Mouse (Mus musculus): ENCODE data around the gene Slc12a6.
A peak's percentile ranks its signal among the peaks of the same experiment; 100 is the strongest.
"Not testable (repeated sequence)": the region's sequence is repeated elsewhere in the genome, so short reads cannot be mapped to it uniquely, and the experiment has no call there.

Gene Slc12a6

DNA sequence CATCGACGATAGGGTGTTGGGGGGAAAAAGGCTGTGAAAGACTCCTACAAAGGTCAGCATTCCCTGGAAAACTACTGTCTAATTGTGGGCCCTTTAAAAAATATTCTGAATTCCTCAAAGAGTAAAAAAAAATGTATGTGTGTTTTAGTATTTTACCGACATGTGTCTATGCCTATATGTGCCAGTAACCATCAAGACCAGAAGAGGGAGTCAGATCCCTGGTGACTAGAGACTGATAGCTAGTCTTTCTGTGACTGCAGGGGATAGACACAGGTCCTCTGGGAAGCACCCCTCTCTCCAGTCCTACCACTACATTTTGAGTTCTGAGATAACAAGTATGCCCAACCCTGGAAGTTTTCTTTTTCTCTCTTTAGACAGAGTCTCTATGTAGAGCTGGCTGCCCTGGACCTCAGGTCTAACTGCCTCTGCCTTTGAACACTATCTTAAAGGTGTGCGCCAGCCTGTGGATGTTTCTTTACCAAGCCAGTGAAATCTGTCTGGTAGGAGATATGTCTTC, 2.8 kb upstream of the Slc12a6 start:
- no peak for DNase-seq

DNA sequence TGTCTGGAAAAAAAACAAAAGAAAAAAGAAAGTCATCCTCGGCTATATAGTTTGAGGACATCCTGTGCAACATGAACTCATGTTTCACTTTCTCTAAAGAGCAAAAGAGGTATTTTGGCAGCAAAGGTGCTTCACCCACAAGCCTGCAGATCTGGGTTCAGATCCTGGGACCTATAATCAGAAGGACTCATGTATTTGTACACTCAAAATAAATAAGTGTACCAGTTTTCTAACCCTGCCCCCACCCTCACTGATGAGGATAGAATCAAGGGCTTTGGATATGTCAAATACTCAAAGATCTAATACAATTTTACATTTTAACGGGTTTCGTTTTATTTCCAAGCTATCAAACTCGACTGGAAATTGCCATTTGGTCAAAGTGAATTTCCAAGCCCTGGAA, 1.3 kb upstream of the Slc12a6 start:
- DNase-seq = no peak

DNA sequence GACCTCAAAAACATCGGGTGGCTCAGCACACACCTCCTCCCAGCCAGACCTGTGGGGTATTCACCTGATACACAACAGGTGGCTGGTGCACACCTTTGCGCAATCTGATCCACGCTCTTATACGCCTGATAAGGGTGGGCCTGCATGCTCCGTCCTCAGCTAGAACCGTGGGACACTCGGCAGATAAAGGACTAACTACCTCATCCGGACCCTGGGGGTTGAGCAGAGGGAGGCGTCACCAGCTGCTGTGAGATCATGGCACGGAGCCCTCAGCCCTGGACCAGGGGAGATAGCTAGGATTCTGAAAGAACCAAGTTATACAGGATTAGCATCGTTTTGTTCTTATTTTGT, 592 bp downstream of the Slc12a6 start, which contains the start of gene Gm21985:
Gene Gm21985, plus strand, starts transcription at position 73 of the 351 bp plus-strand sequence.
- DNase-seq = peak; percentile 66 to 77

DNA sequence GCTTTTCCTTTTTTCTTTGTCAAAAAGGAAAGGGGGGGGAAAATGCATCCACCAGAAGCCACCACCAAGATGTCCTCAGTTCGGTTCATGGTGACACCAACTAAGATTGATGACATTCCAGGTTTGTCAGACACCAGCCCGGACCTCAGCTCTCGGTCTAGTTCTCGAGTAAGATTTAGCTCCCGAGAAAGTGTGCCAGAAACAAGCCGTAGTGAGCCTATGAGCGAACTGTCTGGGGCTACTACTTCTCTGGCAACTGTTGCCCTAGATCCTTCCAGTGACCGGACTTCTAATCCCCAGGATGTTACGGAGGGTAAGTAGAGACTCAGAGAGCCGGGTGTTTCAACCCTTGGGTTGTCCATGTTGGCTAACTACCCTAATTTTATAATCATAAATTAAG, 1.2 kb downstream of the Slc12a6 start:
- DNase-seq = no peak

DNA sequence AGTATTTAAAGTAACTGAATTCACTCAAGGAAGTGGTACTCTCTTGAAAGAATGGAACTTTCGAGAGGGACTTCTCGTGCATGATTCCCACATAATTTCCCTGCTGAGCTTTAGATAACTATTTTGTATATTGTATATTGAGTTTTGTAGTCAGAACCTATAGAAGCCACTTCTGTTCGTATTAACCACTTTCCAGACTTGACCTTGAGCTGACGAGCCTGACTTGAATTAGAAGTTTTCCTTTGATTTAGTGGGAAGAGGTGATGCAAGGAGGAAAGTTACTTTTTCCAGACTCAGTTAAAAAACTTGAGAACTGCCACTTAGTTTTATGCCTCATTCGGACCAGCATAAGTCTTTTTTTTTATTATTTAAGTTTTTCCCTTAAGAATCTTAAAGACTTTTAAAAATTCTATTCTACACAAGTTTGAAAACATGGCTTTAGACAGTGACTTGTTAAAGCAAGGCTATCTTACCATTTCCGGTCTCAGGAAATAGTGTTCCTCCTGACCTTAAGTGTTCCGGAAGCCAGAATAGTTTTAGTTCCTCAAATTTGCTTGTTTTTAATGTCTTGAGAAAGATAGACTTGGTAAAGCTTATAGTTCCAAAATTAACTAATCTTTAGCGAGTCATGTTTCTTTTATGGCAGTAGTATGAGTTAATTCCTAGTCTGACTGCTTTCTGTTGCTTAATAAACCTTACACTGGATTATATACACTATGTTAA, 2.1 kb downstream of the Slc12a6 start:
- no peak for DNase-seq

DNA sequence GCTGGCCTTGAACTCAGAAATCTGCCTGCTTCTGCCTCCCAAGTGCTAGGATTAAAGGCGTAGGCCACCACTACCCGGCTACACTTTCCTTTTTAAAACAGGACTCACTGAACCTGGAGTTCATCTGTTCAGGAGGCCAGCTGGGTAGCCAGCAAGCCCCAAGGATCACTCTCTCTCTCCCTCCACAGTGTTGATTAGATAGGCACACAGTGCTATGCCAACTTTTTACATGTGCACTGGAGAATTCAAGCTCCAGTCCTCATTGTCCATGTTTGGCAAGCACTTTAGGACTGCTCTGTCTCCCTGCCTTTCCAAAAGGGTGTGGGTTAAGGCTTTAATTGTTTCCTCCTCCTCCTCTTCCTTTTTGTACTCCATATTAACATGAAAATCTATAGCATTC, 4.4 kb downstream of the Slc12a6 start:
- no peak for DNase-seq

DNA sequence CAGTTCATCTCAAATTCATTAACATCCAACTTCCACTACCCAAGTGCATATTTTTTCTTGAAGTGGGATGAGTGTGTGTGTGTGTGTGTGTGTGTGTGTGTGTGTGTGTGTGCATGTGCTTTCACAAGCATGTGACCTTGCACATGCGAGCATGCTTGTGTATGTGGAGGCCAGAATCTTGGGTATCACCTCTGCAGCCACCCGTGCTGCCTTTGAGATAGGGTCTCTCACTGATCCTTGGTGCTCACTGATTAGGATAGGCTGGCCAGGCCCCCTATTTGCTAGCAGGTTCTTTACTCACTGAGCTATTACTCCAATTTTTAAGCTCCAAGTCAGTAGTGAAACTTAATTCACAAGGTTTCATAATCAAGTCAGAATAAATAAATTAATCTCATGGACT, 7.3 kb downstream of the Slc12a6 start:
- no peak for DNase-seq

DNA sequence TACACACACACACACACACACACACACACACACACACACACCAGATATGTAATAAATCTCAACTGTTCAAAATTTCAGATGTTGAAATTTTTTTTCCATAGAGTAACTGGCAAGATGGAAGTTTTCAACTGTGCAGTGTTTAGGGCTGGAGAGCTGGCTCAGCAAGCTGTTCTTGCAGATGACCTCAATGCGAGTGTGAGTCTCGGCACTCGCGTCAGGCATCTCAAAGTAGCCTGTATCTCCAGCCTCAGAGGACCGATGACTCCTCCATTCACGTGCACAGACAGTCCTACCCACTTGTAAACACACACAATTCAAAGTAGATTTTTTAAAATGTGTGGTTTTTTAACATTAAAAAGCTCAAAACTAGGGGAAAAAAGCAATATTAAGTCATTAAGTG, 7.8 kb downstream of the Slc12a6 start:
- DNase-seq = no peak

DNA sequence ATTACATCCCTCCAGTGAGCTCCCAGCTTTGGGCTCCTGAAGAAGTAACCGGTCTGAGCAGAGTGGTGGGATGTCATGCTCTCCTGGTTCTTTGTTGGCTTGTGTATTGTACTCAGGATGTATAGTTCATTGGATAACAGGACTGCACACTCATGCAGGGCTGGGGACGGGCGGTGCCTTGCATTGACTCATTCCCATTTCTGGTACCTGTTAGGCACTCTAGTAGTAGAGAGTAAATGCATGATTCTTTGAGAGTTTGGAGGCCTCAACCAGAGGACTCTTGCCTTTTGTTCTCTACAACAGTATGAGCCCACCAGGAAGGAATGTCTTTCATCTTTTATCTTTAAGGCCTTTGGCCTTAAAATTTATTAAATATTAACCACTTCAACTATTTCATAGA, 11.2 kb downstream of the Slc12a6 start:
- no peak for DNase-seq

DNA sequence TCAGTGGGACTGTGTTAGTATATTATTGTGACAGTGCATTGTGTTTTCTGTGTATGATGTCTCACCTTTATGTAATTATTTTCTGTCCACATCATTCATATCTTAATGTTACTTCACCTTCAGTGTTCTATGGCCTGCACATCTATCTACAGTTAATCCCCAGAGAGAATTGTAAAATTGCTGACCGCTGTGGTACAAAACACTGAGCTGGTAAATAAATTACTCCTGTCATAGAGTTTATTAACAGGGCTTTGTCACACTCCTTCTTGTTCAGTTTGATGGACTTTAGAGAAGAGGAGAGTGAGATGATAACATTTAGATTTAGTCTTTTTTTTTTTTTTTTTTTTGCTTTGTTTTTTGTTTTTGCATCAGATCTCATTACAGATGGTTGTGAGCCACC, 17.2 kb downstream of the Slc12a6 start:
- DNase-seq = no peak

DNA sequence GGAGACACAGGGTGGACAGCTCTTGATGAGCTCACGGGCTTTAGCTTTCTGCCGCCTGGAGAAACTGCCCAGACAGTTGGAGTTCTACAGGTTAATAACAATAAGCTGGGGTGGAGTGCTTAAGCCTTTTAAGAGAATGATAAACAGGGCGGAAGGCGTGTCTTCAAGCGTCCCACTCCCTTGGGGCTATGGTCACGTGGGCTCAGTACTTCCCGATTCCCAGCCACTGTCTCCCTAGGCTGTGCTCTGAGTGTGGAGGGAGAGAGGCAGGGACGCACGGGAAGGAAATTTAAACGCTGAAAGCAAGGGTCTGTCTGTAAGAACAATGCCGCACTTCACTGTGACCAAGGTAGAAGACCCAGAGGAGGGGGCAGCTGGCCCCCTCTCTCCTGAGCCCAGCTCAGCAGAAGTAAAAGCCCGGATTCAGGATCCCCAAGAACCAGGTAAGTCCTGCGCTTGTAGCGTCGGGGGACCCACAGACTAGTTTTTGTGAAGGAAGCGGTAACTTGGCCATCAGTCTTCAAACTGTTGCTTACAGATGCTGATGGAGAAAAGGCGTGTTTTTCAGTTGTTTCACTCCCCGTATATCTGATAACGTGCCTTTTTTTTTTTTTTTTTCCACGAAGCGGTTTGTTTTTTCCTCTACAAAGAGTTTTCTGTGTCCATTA, 18.9 kb downstream of the Slc12a6 start:
- DNase-seq = peak; percentile 72 to 79

DNA sequence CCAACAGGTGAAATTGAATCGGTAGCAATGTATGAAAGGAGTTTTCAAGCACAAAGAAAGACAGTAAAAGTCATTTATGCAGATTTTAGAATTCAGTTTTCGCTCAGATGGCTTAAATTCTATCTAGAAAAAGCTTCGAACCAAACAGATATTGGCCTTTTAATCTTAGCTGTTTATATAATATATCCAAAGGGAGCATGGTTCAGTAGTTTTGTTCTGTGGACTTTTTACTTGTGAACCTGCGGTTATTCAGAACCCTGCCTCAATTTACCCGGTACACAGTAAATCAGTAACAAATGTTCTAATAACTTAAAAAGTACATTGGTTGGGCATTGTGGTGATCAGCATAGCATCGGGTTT, 19.4 kb downstream of the Slc12a6 start:
- DNase-seq = no peak

DNA sequence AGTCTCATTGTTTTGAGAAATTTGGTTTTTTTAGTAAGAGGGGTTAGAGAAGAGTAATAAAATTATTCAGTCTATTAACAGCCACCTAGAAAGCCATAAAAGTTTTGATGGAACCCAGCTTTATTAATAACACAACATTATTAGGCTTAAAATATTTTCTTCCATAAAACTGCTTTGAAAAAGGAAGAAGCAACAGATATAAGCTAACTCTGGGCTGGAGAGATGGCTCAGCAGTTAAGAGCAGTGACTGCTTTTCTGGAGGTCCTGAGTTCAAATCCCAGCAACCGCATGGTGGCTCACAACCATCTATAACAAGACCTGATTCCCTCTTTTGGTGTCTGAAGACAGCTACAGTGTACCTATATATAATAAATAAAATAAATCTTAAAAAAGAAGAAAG, 20.4 kb downstream of the Slc12a6 start:
- not testable (repeated sequence) for DNase-seq

DNA sequence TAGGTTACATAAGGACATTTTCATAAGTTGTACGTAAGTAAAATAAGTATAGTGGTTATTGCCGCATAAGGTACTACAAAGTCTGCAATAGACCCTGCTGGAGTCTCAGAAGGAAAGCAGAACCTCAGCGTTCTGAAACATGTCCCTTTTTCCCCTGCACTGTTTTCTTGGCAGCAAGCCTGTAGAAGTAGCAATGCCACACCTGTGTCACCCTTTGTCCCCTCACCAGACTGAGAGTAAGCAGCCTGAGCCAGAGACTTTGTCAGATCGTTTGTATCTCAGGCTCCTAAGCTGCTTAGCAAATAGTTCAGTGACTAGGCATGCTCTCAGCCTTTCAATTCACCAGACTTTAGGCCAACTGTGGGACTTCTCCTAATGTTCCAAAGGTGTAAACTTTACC, 21.4 kb downstream of the Slc12a6 start:
- DNase-seq = no peak

DNA sequence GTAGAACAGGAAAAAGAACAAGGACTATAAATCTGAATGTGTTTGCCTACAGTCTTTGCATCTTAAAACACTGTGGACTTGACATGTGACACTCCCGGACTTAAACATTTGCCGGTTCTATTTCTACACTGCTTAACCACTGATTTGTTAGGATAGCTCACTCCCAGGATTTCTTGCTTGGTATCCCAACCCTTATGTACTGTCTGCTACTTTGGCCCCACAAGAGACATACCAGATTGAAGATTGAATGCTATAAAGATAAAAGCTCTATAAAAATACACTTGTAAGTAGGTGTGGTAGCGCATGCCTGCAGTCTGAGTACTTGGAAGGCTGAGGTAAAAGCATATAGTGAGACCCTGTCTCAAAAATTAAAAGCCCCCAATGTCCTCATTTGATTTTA, 23.9 kb downstream of the Slc12a6 start:
- no peak for DNase-seq

DNA sequence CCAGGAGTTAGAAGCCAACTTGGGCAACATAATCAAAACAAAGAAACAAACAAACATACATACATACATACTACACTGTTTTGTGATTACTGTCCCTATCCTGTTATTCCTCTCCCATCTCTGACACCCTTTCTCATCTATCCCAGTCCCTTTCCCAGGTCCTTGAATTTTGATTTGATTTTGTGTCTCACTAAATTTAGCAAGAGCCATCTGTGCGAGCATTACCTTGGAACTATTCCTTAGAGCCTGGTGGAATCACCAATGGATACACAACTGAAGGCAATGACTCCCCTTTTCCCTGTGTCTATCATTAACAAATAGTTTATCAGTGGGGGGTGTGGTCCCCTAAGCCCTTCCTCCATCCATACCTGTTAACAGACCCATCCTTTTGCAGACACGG, 27.2 kb downstream of the Slc12a6 start:
- DNase-seq = no peak

DNA sequence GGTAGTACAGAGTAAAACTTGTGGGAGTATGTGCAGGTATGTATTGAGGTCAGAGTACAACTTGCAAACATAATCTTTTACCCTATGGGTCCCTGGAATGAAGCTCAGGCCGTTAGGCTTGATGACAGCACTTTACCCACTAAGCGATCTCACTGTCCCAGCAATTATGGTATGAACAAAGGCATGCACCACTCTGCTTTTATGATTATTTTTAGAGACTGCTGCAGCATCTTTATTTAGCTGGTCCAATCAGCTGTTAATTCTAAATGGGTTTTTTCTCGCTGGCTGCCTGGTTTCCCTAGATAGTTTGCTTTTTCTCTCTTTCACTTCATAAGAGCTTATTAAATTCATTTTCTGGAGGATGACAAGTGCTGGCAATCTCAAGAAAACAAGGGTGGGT, 30.6 kb downstream of the Slc12a6 start:
- no peak for DNase-seq

DNA sequence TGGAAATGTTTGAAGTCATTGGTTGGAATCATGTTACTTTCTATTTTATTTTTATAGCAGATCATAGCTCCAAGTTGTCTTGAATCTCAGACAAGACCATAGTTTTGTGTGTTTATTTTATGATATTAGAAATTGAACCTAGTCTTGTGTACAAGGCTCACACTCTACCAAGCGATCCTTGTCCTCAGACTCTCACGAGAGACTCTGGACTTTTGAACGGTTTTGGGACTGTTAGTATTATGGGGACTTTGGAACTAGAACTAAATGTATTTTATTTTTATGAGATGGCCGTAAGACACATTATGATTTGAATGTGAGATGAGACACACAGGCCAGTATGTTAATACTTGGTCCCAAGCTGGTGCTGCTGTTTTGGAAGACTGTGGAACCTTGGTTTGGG, 32.6 kb downstream of the Slc12a6 start:
- DNase-seq = no peak

DNA sequence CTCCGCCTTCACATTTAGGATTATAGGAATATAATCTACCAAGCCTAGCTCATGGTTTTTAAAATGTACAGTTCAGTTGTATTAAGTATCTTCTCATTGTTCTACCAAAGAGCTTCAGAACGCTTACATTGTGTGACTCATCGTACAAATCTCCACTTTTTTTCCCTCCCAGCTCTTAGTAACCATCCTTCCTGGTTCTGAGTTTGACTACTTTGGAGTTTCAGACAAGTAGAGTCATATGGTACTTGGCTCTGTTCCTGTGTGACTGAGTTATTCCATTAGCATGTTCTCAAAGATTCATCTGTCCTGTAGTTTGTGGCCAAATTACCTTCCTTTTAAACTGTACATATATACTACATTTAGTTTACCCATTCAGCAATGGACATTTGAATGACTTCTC, 43.0 kb downstream of the Slc12a6 start:
- DNase-seq = no peak

DNA sequence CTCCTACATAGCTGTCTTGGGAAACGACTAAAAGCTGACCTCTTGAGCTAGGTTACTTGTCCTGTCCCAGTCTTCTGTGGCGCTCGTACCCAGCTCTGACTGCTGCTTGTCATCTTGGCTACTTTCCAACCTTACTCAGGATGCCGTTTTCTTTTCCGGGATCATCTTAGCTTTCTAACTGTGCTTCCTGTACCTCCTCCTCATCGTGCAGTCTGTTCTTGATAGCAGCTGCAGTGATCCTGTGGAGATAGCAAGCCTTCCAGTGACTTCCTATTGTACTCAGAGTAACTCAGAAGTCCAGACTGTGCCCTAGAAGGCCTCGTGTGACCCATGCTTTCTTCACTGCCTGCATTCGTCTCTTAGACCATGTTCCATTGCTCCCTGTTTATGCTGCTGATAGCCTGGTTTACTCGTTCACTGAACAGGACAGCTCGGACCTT, 43.6 kb downstream of the Slc12a6 start:
- peak in 1 of 2 experiments; percentile 7 for DNase-seq

DNA sequence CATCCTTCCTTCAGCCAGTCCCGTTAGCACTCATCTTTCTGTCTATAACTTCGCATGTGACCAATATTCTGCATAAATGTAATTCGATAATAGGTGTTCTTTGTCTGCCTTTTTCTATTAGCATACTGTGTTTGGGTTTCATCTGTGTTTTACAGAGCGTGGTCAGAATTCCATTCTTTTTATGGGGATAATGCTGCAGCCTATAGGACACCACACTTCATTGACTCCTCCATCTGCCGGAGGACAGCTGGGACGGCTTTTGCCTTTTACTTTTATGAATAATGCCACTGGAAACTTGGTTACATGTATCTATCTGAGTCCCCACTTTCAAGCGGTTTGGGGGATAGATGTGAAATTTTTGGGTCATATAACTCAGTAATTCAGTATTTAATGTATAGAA, 50.0 kb downstream of the Slc12a6 start:
- no peak for DNase-seq

DNA sequence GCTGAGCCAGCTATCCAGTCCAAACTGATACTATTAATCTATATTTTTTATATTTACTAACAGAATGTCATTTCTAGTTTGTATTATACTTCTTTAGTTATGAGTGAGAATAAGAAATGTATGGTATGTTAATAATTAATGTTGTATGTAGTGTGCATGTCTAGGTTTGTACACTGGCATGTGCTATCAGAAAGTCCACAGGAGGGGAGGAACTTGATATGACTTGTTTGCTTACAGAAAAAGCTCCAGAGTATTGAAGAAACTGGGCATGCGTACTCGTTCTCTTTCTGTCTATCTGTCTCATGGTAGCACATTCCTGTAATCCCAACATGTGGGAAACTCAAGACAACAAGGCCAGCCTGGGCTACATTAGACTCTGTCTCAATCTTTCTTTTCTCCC, 52.6 kb downstream of the Slc12a6 start:
- no peak for DNase-seq

DNA sequence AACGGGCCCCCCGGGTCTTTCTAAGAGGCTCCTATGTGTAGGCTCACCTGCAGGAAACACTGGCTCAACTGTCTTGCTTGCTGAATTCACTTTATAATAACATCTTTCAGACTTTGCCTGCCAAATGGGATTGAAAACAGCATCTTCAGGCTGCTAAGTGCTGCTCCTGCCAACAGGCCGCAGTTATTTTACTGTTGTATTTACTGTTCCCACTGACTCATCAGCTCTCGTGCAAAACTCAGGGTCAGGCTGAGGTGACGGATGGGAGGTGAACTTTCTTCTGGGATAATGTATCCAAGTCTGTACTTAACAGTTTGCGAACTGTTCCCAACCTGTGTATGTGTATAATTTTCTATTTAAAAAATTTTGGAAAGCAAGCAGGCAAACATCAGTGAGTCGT, 53.3 kb downstream of the Slc12a6 start:
- no peak for DNase-seq

DNA sequence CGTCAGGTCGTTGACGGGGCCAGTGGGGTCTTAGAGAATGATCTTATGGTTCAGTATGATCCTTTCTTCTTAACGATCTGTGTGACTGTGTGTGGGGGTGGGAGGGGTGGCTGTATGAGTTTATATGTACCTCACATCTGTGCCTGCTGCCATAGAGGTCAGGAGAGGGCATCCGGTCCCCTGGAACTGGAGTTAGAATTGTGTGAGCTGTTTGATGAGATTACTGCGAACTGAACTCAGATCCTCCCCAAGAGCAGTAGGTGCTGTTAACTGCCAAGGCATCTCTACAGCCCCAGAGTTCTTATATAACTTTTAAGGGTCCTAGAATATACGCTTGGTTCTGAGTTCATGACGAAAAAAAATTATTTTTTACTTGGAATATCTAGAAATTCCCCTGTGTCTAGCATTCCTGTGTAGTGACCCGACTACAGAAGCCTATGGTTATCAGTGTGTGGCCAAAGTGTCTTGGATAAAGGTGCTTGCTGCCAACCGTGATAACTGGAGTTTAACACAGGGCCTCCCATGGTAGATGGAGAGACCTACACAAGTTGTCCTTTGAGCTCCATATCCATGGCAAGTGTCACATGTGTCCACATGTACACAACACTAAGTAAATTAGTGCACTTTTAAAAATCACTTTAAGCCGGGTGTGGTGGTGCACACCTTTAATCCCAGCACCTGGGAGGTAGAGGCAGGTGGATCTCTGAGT, 62.6 kb downstream of the Slc12a6 start:
- DNase-seq = no peak

All from kidney, postnatal 4 days (tissue).